7 mouse cellular contexts compared by ENCODE assay signal in the genomic region with DNA sequence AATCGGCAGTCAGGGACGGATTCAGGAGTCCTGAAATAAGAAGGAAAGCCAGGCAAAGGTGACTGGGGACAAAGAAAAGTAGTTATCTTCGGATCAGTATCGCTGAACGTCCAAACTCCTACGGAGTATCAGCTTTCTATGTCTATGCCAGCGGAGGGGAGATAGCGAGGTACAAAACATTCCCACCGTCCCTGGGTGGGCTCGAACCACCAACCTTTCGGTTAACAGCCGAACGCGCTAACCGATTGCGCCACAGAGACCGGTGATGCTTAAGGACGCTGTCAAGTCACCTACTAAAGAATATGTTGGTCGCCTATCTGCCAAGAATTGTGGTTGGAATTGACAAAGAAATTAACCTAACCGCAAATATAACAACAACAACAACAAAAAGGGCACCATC. TPM values are rescaled to one million over a fixed set of nuclear protein-coding genes. Genes with fewer than 3 reads are reported as not detected.
DNase-seq lines count a peak whose midpoint lies in the region; ATAC-seq lines count a peak whose summit lies in the region.

No protein-coding gene starts in this region.

- peaks cover 12% of the 10 kb centered on the region; the same call in 1 of the 2 replicates for H3K27me3 ChIP-seq in intestine, embryonic 16.5 days (replicated peaks; ENCODE audit: control insufficient read depth, insufficient read depth, low read length)
- H3K27me3 ChIP-seq in midbrain, embryonic 11.5 days (ENCODE audit: control insufficient read depth, insufficient read depth, low read length): peaks cover 13% of the 10 kb centered on the region

- H3K4me2 ChIP-seq in intestine, embryonic 16.5 days (ENCODE audit: low read depth, low read length): peak overlapping the region; percentile 89
- H3K4me2 ChIP-seq in midbrain, embryonic 11.5 days: peak overlapping the region; percentile 90

- no peaks in the 10 kb centered on the region for H3K36me3 ChIP-seq in intestine, embryonic 16.5 days (ENCODE audit: control insufficient read depth, insufficient read depth, low read length)
- no peaks in the 10 kb centered on the region for H3K36me3 ChIP-seq in midbrain, embryonic 11.5 days (ENCODE audit: control insufficient read depth, insufficient read depth, low read length)

- intact Hi-C loops in left cerebral cortex, postnatal 4 days (cut with DNase I): loop anchor here (5.0 kb wide), 1 partner anchor 131 kb away; no protein-coding TSS in a partner anchor

- H3K4me3 ChIP-seq in intestine, embryonic 16.5 days (ENCODE audit: low read length): peak overlapping the region; percentile 57
- H3K4me3 ChIP-seq in midbrain, embryonic 11.5 days (ENCODE audit: low read depth, low read length): peak overlapping the region; percentile 44

- peak; percentile 83 for DNase-seq in adrenal gland, adult 8-10 months
- DNase-seq in embryo, embryonic 9.5 days (ENCODE audit: extremely low spot score): peak; percentile 89
- DNase-seq in gastrocnemius, postnatal 4 days (ENCODE audit: low spot score in 2 of 2): peak; percentile 53 to 62
- DNase-seq in left cerebral cortex, postnatal 4 days: peak; percentile 87
- peak; percentile 99 for DNase-seq in midbrain, embryonic 11.5 days (ENCODE audit: low spot score, missing footprints)
- peak; percentile 90 for DNase-seq in right cerebral cortex, postnatal 4 days

- ATAC-seq in intestine, embryonic 16.5 days: peak; percentile 77
- peak; percentile 73 for ATAC-seq in midbrain, embryonic 11.5 days (ENCODE audit: low FRiP score)

- WGBS in intestine, embryonic 16.5 days: under 1% methylated on average over 20 of the region's 20 CpGs
- under 1% methylated on average over 20 of the region's 20 CpGs for WGBS in midbrain, embryonic 11.5 days

- H3K9me3 ChIP-seq in intestine, embryonic 16.5 days (ENCODE audit: control insufficient read depth, low read length): 0 out of 2 replicates have a peak, but pooled peaks cover 4% of the 10 kb centered on the region
- H3K9me3 ChIP-seq in midbrain, embryonic 11.5 days (ENCODE audit: control insufficient read depth, low read length): no peaks in the 10 kb centered on the region

- no peak overlapping the region for H3K27ac ChIP-seq in intestine, embryonic 16.5 days (ENCODE audit: low read length)
- no peak overlapping the region for H3K27ac ChIP-seq in midbrain, embryonic 11.5 days (ENCODE audit: low read depth, low read length)

- H3K9ac ChIP-seq in intestine, embryonic 16.5 days (ENCODE audit: low read depth, low read length): peak overlapping the region; percentile 59
- H3K9ac ChIP-seq in midbrain, embryonic 11.5 days (ENCODE audit: low read length): peak overlapping the region; percentile 55

- H3K4me1 ChIP-seq in intestine, embryonic 16.5 days (ENCODE audit: control insufficient read depth, insufficient read depth, low read length): peaks cover 4% of the 10 kb centered on the region; the same call in 1 of the 2 replicates
- H3K4me1 ChIP-seq in midbrain, embryonic 11.5 days (ENCODE audit: control insufficient read depth, insufficient read depth, low read length): peaks cover 12% of the 10 kb centered on the region; the same call in 1 of the 2 replicates

RNA-seq across cellular contexts. Expression of gene Fcgr4, which starts 15.0 kb away (rescaled TPM):
- 1 to 10 TPM; 4.1 to 7.5 (median 6.1) TPM for total RNA-seq in adrenal gland, adult 8-10 months (2022)
- under 1 TPM; 0.37 to 0.62 TPM for total RNA-seq in gastrocnemius, postnatal 4 days (2021)
- polyA plus RNA-seq in intestine, embryonic 16.5 days (2015; fragmentation: Nextera tagmentation; extraction: Ambion mirVana): 1.4 and 1.8 TPM in 2 replicates
- total RNA-seq in left cerebral cortex, postnatal 4 days (2021): not detected
- polyA plus RNA-seq in midbrain, embryonic 11.5 days (2014; fragmentation: Nextera tagmentation; extraction: Ambion mirVana): 0.18 and 0.55 TPM in 2 replicates

RNA-seq across cellular contexts. Expression of gene Fcgr3, which starts 31.0 kb away (rescaled TPM):
- total RNA-seq in adrenal gland, adult 8-10 months (2022): 10 to 100 TPM; 11.4 to 29.7 (median 23.1) TPM
- total RNA-seq in gastrocnemius, postnatal 4 days (2021): 10 to 100 TPM; 15.7 to 16.8 TPM
- 15.3 and 15.9 TPM in 2 replicates for polyA plus RNA-seq in intestine, embryonic 16.5 days (2015; fragmentation: Nextera tagmentation; extraction: Ambion mirVana)
- total RNA-seq in left cerebral cortex, postnatal 4 days (2021): 1 to 10 TPM; 6.7 to 7.0 TPM
- polyA plus RNA-seq in midbrain, embryonic 11.5 days (2014; fragmentation: Nextera tagmentation; extraction: Ambion mirVana): 8.5 and 8.6 TPM in 2 replicates

RNA-seq across cellular contexts. Expression of gene Fcgr2b, which starts 57.4 kb away (rescaled TPM):
- total RNA-seq in adrenal gland, adult 8-10 months (2022): 10 to 100 TPM in 3 of 4 experiments, 1 to 10 TPM in 1; 6.4 to 15.5 (median 12.2) TPM
- 10 to 100 TPM in 1 of 2 experiments, 1 to 10 TPM in 1; 8.9 to 11.9 TPM for total RNA-seq in gastrocnemius, postnatal 4 days (2021)
- polyA plus RNA-seq in intestine, embryonic 16.5 days (2015; fragmentation: Nextera tagmentation; extraction: Ambion mirVana): 1.5 and 2.2 TPM in 2 replicates
- 1 to 10 TPM; 2.3 to 2.6 TPM for total RNA-seq in left cerebral cortex, postnatal 4 days (2021)
- 0.18 TPM in 1 of 2 replicates, not detected in the other for polyA plus RNA-seq in midbrain, embryonic 11.5 days (2014; fragmentation: Nextera tagmentation; extraction: Ambion mirVana)
